ENCODE assay signal across 8 mouse cellular contexts in genomic region chr2:175141118-175141992, GRCm38 (mm10). TPM values are rescaled to one million over a fixed set of nuclear protein-coding genes. Genes with fewer than 3 reads are reported as not detected.
DNase-seq lines count a peak whose midpoint lies in the region; ATAC-seq and TF ChIP-seq lines count a peak whose summit lies in the region.
"Not testable (repeated sequence)": the region's sequence is repeated elsewhere in the genome, so short reads cannot be mapped to it uniquely, and the experiment has no call there.

No protein-coding gene starts in this region.

- H3K9ac ChIP-seq in heart, embryonic 13.5 days, result peak overlapping the region; percentile 79
- peak overlapping the region; percentile 53; the same call in 1 of the 2 replicates for H3K9ac ChIP-seq in limb, embryonic 13.5 days

- H3K4me1 ChIP-seq in forebrain, embryonic 10.5 days; heart, embryonic 13.5 days; kidney, adult 2 months (ENCODE audit: control insufficient read depth, insufficient read depth, low read length); limb, embryonic 13.5 days; midbrain, embryonic 10.5 days: not testable (repeated sequence)

- H3K4me3 ChIP-seq in C2C12 (ENCODE audit: insufficient read depth, poor library complexity, severe bottlenecking), result peak overlapping the region; percentile 32
- peak overlapping the region; percentile 53 for H3K4me3 ChIP-seq in forebrain, embryonic 10.5 days
- peak overlapping the region; percentile 58 for H3K4me3 ChIP-seq in heart, embryonic 13.5 days
- peak overlapping the region; percentile 80 for H3K4me3 ChIP-seq in kidney, adult 2 months (ENCODE audit: insufficient read depth, low read depth, low read length)
- H3K4me3 ChIP-seq in limb, embryonic 13.5 days, result peak overlapping the region; percentile 49
- peak overlapping the region; percentile 55 for H3K4me3 ChIP-seq in midbrain, embryonic 10.5 days

- peak overlapping the region; percentile 60 for H3K4me2 ChIP-seq in heart, embryonic 13.5 days
- H3K4me2 ChIP-seq in limb, embryonic 13.5 days (replicated peaks), result peak overlapping the region; percentile 55

- peak overlapping the region; percentile 63; the same call in 1 of the 2 replicates for H3K27ac ChIP-seq in forebrain, embryonic 10.5 days
- not testable (repeated sequence) for H3K27ac ChIP-seq in heart, embryonic 13.5 days (replicated peaks); limb, embryonic 13.5 days
- peak overlapping the region; percentile 9; the same call in 1 of the 2 replicates for H3K27ac ChIP-seq in kidney, adult 2 months (ENCODE audit: insufficient read depth, low read depth, low read length)
- H3K27ac ChIP-seq in midbrain, embryonic 10.5 days (replicated peaks), result 0 out of 2 replicates have a peak overlapping the region, but pooled peaks have one; percentile 38

- not testable (repeated sequence) for ATAC-seq in heart, embryonic 13.5 days (ENCODE audit: extremely low read depth, insufficient number of reproducible peaks, low FRiP score, low TSS enrichment); limb, embryonic 13.5 days (ENCODE audit: low FRiP score, low read depth)

- peak; percentile 31 to 37 for DNase-seq in cerebellum, adult 18-20 months
- not testable (repeated sequence) for DNase-seq in forebrain, embryonic 10.5 days (ENCODE audit: extremely low spot score, low spot score)
- DNase-seq in kidney, adult 2 months, result peak; percentile 42
- DNase-seq in midbrain, embryonic 10.5 days (ENCODE audit: low spot score), result peak; percentile 24
- DNase-seq in right cerebral cortex, postnatal 25 days, result peak; percentile 13

- not testable (repeated sequence) for H3K36me3 ChIP-seq in C2C12 (ENCODE audit: control insufficient read depth, insufficient read depth); forebrain, embryonic 10.5 days (replicated peaks); heart, embryonic 13.5 days; kidney, adult 2 months (ENCODE audit: control insufficient read depth, insufficient read depth, low read length); limb, embryonic 13.5 days; midbrain, embryonic 10.5 days

- not testable (repeated sequence) for H3K79me2 ChIP-seq in C2C12 (ENCODE audit: control insufficient read depth, insufficient read depth)

- not testable (repeated sequence) for TF ChIP-seq CTCF in C2C12 (IDR thresholded peaks at IDR 0.05; ENCODE audit: control insufficient read depth, insufficient read depth, insufficient read length); kidney, adult 2 months (conservative IDR thresholded peaks at IDR 0.05; ENCODE audit: insufficient read depth, insufficient read length, low read depth, low read length)

- 2% methylated on average over 25 of the region's 25 CpGs for WGBS in forebrain, embryonic 10.5 days
- 3% methylated on average over 25 of the region's 25 CpGs for WGBS in heart, embryonic 13.5 days
- WGBS in kidney, adult 2 months, result 8% methylated on average over 25 of the region's 25 CpGs
- 2% methylated on average over 25 of the region's 25 CpGs for WGBS in limb, embryonic 13.5 days
- 5% methylated on average over 25 of the region's 25 CpGs for WGBS in midbrain, embryonic 10.5 days

- not testable (repeated sequence) for H3K9me3 ChIP-seq in forebrain, embryonic 10.5 days; heart, embryonic 13.5 days; limb, embryonic 13.5 days; midbrain, embryonic 10.5 days (replicated peaks)

- H3K27me3 ChIP-seq in C2C12 (ENCODE audit: control insufficient read depth, insufficient read depth, insufficient read length); forebrain, embryonic 10.5 days (ENCODE audit: poor library complexity, severe bottlenecking); heart, embryonic 13.5 days (replicated peaks); kidney, adult 2 months (replicated peaks; ENCODE audit: control insufficient read depth, insufficient read depth, low read length); limb, embryonic 13.5 days; midbrain, embryonic 10.5 days (ENCODE audit: low read depth, poor library complexity, severe bottlenecking): not testable (repeated sequence)

- TF ChIP-seq POLR2A in kidney, adult 2 months (IDR thresholded peaks at IDR 0.05; ENCODE audit: low read depth, low read length), result not testable (repeated sequence)

- not testable (repeated sequence) for H3K79me3 ChIP-seq in C2C12 (ENCODE audit: low read depth)

- H3ac ChIP-seq in C2C12 (ENCODE audit: control insufficient read depth, insufficient read length, low read depth), result peak overlapping the region; percentile 35

RNA-seq across cellular contexts. Expression of gene Gm14399, which starts 0.5 kb away (rescaled TPM):
- polyA plus RNA-seq in C2C12 (2012; fragmentation: generic; extraction: Trizol), result 1.7 TPM
- 7.4 and 10.0 TPM in 2 replicates for polyA plus RNA-seq in forebrain, embryonic 10.5 days (2016; fragmentation: Nextera tagmentation; extraction: Ambion mirVana)
- polyA plus RNA-seq in heart, embryonic 13.5 days (2015; fragmentation: Nextera tagmentation; extraction: Ambion mirVana), result 3.9 and 7.2 TPM in 2 replicates
- 1.0 and 1.1 TPM in 2 replicates for polyA plus RNA-seq in kidney, adult 2 months (2012; rRNA removed)
- 4.0 and 4.1 TPM in 2 replicates for polyA plus RNA-seq in limb, embryonic 13.5 days (2015; fragmentation: Nextera tagmentation; extraction: Ambion mirVana)
- 8.2 TPM in 2 replicates for polyA plus RNA-seq in midbrain, embryonic 10.5 days (2016; fragmentation: Nextera tagmentation; extraction: Ambion mirVana)

RNA-seq across cellular contexts. Expression of gene Gm14443, which starts 34.3 kb away (rescaled TPM):
- 0.19 TPM for polyA plus RNA-seq in C2C12 (2012; fragmentation: generic; extraction: Trizol)
- 0.88 and 0.92 TPM in 2 replicates for polyA plus RNA-seq in forebrain, embryonic 10.5 days (2016; fragmentation: Nextera tagmentation; extraction: Ambion mirVana)
- 0.37 and 0.53 TPM in 2 replicates for polyA plus RNA-seq in heart, embryonic 13.5 days (2015; fragmentation: Nextera tagmentation; extraction: Ambion mirVana)
- polyA plus RNA-seq in kidney, adult 2 months (2012; rRNA removed), result 0.24 and 0.41 TPM in 2 replicates
- polyA plus RNA-seq in limb, embryonic 13.5 days (2015; fragmentation: Nextera tagmentation; extraction: Ambion mirVana), result 1.3 and 1.5 TPM in 2 replicates
- polyA plus RNA-seq in midbrain, embryonic 10.5 days (2016; fragmentation: Nextera tagmentation; extraction: Ambion mirVana), result 0.74 and 0.76 TPM in 2 replicates
